Mouse (Mus musculus) heart, embryonic 10.5 days (tissue): ENCODE measurements at regions not wholly inside any gene's neighbourhood (a gene's known extent, or its start where the extent isn't known, plus 50 kb on each side); places are given as distances from the start of the nearest gene placed in this dataset.
"Not testable (repeated sequence)": the region's sequence is repeated elsewhere in the genome, so short reads cannot be mapped to it uniquely, and the experiment has no call there.

Experiments
- DNase-seq: peaks from one replicate; pipeline ENCODE4 v3.0.0-alpha.2; 2017; ENCODE audit warnings: low spot score
- H3K27ac ChIP-seq: fragments of 300-500 bp; sonication (generic); 2 replicates; pipeline ENCODE4 v1.5.1; 2016; ENCODE audit warnings: mild to moderate bottlenecking
- H3K27me3 ChIP-seq: fragments of 300-500 bp; sonication (generic); 2 replicates; pipeline ENCODE4 v1.6.1; 2016; ENCODE audit warnings: mild to moderate bottlenecking; ENCODE audit not compliant: poor library complexity, insufficient read depth, severe bottlenecking
- H3K36me3 ChIP-seq: fragments of 300-500 bp; sonication (generic); 2 replicates; pipeline ENCODE4 v1.6.1; 2016; ENCODE audit warnings: mild to moderate bottlenecking, moderate library complexity
- H3K4me1 ChIP-seq: fragments of 300-500 bp; sonication (generic); 2 replicates; pipeline ENCODE4 v1.6.1; 2016; ENCODE audit warnings: mild to moderate bottlenecking
- H3K4me3 ChIP-seq: fragments of 300-500 bp; sonication (generic); 2 replicates; pipeline ENCODE4 v1.5.1; 2016; ENCODE audit warnings: mild to moderate bottlenecking, moderate library complexity
- H3K9me3 ChIP-seq: fragments of 300-500 bp; sonication (generic); 2 replicates; pipeline ENCODE4 v1.6.1; 2016; ENCODE audit warnings: mild to moderate bottlenecking, moderate library complexity
- WGBS: fragments of 180-500 bp; shearing (Covaris S2); methylation state at CpG from one replicate; pipeline ENCODE4 v1.1.7; 2016; 5-methylcytosine and 5-hydroxymethylcytosine counted together

GRCm38 (mm10) chr15:84616880-84617279 lies 52.5 kb upstream of the Prr5 start:
- H3K27ac ChIP-seq = not testable (repeated sequence)
- DNase-seq = peak; percentile 87
- peaks cover 72% of the 10 kb centered on the region for H3K27me3 ChIP-seq

GRCm38 (mm10) chr15:84613536-84614527 lies 55.6 kb upstream of the Prr5 start:
- Histone ChIP-seq H3K9me3 (no peaks in the 10 kb centered on the region), H3K4me3 (no peak overlapping the region), H3K36me3 (no peaks in the 10 kb centered on the region), H3K27me3 (peaks cover 67% of the 10 kb centered on the region), H3K4me1 (peaks cover 23% of the 10 kb centered on the region), H3K27ac (no peak overlapping the region)
- peak; percentile 86 for DNase-seq
- 52% methylated on average over 17 of the region's 17 CpGs for WGBS

More at GRCm38 (mm10) chr15:84616880-84617279, 52.5 kb upstream of the Prr5 start:
- 11% methylated on average over 8 of the region's 8 CpGs for WGBS
- H3K36me3 ChIP-seq, H3K4me1 ChIP-seq, H3K9me3 ChIP-seq, H3K4me3 ChIP-seq: not testable (repeated sequence)

DNA sequence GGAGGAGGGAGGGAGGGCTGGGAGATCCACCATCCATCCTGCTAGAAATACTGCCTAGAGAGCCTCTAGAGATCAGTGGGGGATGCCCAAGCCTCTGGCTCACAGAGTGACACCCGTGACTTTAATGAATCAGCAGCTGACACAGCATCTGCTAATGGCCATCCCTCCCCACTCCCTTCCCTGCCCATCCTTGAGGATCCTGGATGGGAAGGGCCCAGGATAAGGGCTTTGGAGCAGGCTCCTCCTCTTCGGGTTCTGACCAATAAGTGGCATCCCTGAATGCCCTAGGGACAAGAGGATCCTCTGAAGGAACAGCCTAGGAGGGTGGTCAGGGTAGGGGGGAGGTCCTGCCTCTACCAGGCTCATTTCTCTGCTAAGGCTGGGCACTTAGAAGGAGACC lies 55.3 kb upstream of the Rtl6 start:
- peaks cover 23% of the 10 kb centered on the region for H3K4me1 ChIP-seq
- peaks cover 62% of the 10 kb centered on the region for H3K27me3 ChIP-seq
- 15% methylated on average over 2 of the region's 2 CpGs for WGBS
- H3K36me3 ChIP-seq = no peaks in the 10 kb centered on the region
- H3K9me3 ChIP-seq = no peaks in the 10 kb centered on the region
- H3K27ac ChIP-seq = no peak overlapping the region
- H3K4me3 ChIP-seq = no peak overlapping the region
- no peak for DNase-seq

- DNase-seq = no peak
- H3K27me3 ChIP-seq = peaks cover 44% of the 10 kb centered on the region
- 39% methylated on average over 15 of the region's 15 CpGs for WGBS
- no peak overlapping the region for H3K27ac ChIP-seq
- 0 out of 2 replicates have a peak, but pooled peaks cover 3% of the 10 kb centered on the region for H3K9me3 ChIP-seq
- no peak overlapping the region for H3K4me3 ChIP-seq
- no peaks in the 10 kb centered on the region for H3K36me3 ChIP-seq
- H3K4me1 ChIP-seq = peaks cover 23% of the 10 kb centered on the region
Measured at GRCm38 (mm10) chr15:84609825-84610442, 52.3 kb upstream of the Rtl6 start.

DNA sequence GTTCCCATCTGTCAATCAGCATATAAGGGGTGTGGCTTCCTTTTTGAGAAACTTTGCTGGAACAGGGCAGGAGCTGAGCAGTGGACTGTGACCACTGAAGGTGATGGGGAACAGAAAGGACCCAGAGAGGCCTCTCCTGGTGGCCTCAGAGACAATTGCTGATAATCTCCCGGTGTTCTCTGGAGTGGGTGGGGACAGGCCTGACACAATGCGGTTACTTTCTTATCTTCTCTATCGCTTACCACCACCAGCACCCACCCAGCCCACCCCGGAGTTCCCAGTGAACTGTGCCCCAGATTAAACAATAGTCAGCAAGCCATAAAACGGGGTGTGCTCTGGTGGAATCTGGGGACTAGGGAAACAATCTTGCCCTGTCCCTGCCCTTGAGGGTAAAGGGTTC lies 51.4 kb upstream of the Rtl6 start:
- H3K4me3 ChIP-seq = no peak overlapping the region

More for the DNA sequence above, 51.4 kb upstream of the Rtl6 start:
- peaks cover 23% of the 10 kb centered on the region for H3K4me1 ChIP-seq
- no peak overlapping the region for H3K27ac ChIP-seq
- 35% methylated on average over 5 of the region's 5 CpGs for WGBS
- H3K27me3 ChIP-seq = peaks cover 35% of the 10 kb centered on the region
- H3K9me3 ChIP-seq = 0 out of 2 replicates have a peak, but pooled peaks cover 3% of the 10 kb centered on the region
- H3K36me3 ChIP-seq = no peaks in the 10 kb centered on the region
- no peak for DNase-seq
